Mouse (Mus musculus): ENCODE measurements around the gene Ntn4. TPM values are rescaled to one million over a fixed set of nuclear protein-coding genes. Genes with fewer than 3 reads are reported as not detected.

Ntn4 gene
- polyA plus RNA-seq, 1 experiment from 2014 or later = 1.6 TPM

- no peak for ATAC-seq
Measured at GRCm38 (mm10) chr10:93686579-93686978, 46.1 kb downstream of the Ntn4 start.

GRCm38 (mm10) chr10:93687781-93688180 is 47.3 kb downstream of the Ntn4 start:
- H3K4me2 ChIP-seq (ENCODE audit: low read length) = no peak overlapping the region
- no peak overlapping the region for H3K27ac ChIP-seq (ENCODE audit: low read length)
- H3K36me3 ChIP-seq (ENCODE audit: control insufficient read depth, insufficient read depth) = no peaks in the 10 kb centered on the region
- no peak overlapping the region for H3K9ac ChIP-seq (replicated peaks; ENCODE audit: low read depth, low read length)
- no peaks in the 10 kb centered on the region for H3K9me3 ChIP-seq (ENCODE audit: control insufficient read depth, low read length)
- WGBS = 88% methylated on average over 3 of the region's 3 CpGs
- ATAC-seq = no peak
- H3K4me3 ChIP-seq (replicated peaks; ENCODE audit: low read length) = no peak overlapping the region
- peaks cover 3% of the 10 kb centered on the region; the same call in 1 of the 2 replicates for H3K4me1 ChIP-seq (replicated peaks; ENCODE audit: control insufficient read depth, insufficient read depth, low read length)
- no peaks in the 10 kb centered on the region for H3K27me3 ChIP-seq (replicated peaks; ENCODE audit: control insufficient read depth, insufficient read depth, low read length)

More at GRCm38 (mm10) chr10:93686579-93686978, 46.1 kb downstream of the Ntn4 start:
- H3K4me2 ChIP-seq (ENCODE audit: low read length) = no peak overlapping the region
- no peak overlapping the region for H3K27ac ChIP-seq (ENCODE audit: low read length)
- H3K4me1 ChIP-seq (replicated peaks; ENCODE audit: control insufficient read depth, insufficient read depth, low read length) = peaks cover 3% of the 10 kb centered on the region; the same call in 1 of the 2 replicates
- H3K9ac ChIP-seq (replicated peaks; ENCODE audit: low read depth, low read length) = no peak overlapping the region
- no peaks in the 10 kb centered on the region for H3K9me3 ChIP-seq (ENCODE audit: control insufficient read depth, low read length)
- WGBS = 97% methylated on average over 6 of the region's 6 CpGs
- no peak overlapping the region for H3K4me3 ChIP-seq (replicated peaks; ENCODE audit: low read length)
- no peaks in the 10 kb centered on the region for H3K27me3 ChIP-seq (replicated peaks; ENCODE audit: control insufficient read depth, insufficient read depth, low read length)
- no peaks in the 10 kb centered on the region for H3K36me3 ChIP-seq (ENCODE audit: control insufficient read depth, insufficient read depth)

DNA sequence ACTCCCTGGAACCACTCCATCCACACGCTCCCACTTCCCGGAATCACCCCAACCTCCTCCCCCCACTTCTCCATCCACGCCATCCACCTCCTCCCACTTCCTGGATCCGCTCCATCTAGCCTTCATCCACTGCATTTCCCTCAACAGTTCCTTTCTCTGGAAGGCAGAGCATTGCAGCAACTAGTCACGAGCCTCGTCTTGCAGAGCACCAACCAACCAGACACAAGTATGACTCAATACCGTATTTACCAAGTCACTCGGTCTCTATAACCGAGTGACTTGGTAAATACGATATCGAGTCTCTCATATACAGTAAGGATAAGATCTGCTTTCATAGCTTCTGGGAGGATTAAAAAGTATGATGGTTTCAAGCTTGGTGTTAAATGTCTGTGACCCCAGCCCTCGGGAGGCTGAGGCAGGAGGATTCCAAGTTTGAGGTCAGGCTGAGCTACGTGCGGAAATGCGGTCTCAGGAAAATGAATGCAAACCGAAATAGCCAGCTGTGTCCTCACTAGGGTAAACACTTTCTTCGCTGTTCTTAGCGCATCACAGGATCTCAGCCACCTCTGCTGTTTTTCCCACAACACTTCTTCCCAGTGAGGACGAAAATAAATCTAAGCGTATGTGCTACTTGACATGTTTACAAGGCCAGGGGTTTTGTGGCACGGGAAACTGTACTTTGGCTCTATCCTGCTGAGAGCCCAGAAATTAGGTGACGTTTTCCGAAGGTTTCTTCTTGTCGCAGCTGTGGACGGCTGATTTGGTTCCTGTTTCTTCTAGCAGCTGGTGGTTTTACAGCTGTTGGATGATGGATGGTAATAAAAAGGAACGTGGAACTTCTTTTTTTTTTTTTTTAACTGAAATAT is 48.1 kb downstream of the Ntn4 start:
- H3K4me1 ChIP-seq (replicated peaks; ENCODE audit: control insufficient read depth, insufficient read depth, low read length) = peaks cover 3% of the 10 kb centered on the region; the same call in 1 of the 2 replicates
- no peak for ATAC-seq
- no peak overlapping the region for H3K27ac ChIP-seq (ENCODE audit: low read length)
- H3K4me3 ChIP-seq (replicated peaks; ENCODE audit: low read length) = no peak overlapping the region
- WGBS = 90% methylated on average over 26 of the region's 26 CpGs
- no peaks in the 10 kb centered on the region for H3K9me3 ChIP-seq (ENCODE audit: control insufficient read depth, low read length)
- no peak overlapping the region for H3K4me2 ChIP-seq (ENCODE audit: low read length)
- no peak overlapping the region for H3K9ac ChIP-seq (replicated peaks; ENCODE audit: low read depth, low read length)
- H3K36me3 ChIP-seq (ENCODE audit: control insufficient read depth, insufficient read depth) = no peaks in the 10 kb centered on the region
- no peaks in the 10 kb centered on the region for H3K27me3 ChIP-seq (replicated peaks; ENCODE audit: control insufficient read depth, insufficient read depth, low read length)

DNA sequence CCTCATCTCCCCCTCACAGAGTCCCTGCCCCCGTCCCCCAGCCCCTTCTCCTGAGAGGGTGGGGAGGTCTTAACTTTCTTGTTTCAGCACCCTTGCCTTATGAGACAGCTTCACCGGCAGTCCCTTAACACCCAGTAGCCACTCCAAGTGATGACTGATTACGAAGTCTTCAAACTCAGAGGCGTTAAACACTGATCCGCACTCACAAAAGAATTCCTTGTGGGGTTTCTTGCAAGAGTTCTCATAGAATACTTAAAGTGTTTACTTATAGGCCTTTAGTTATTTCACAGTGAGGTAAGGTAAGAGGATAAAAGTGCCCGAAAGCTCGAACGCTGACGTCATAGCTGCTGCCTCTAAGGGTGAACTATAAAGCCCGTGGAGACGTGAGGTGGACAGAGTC is 50.9 kb downstream of the Ntn4 start:
- Histone ChIP-seq H3K4me1 (replicated peaks; ENCODE audit: control insufficient read depth, insufficient read depth, low read length) (peaks cover 8% of the 10 kb centered on the region), H3K9me3 (ENCODE audit: control insufficient read depth, low read length) (no peaks in the 10 kb centered on the region), H3K36me3 (ENCODE audit: control insufficient read depth, insufficient read depth) (no peaks in the 10 kb centered on the region), H3K4me3 (replicated peaks; ENCODE audit: low read length) (no peak overlapping the region), H3K27ac (ENCODE audit: low read length) (no peak overlapping the region), H3K4me2 (ENCODE audit: low read length) (no peak overlapping the region; the same call in 1 of the 2 replicates), H3K27me3 (replicated peaks; ENCODE audit: control insufficient read depth, insufficient read depth, low read length) (no peaks in the 10 kb centered on the region), H3K9ac (replicated peaks; ENCODE audit: low read depth, low read length) (no peak overlapping the region)
- WGBS = 34% methylated on average over 11 of the region's 11 CpGs
- no peak for ATAC-seq

DNA sequence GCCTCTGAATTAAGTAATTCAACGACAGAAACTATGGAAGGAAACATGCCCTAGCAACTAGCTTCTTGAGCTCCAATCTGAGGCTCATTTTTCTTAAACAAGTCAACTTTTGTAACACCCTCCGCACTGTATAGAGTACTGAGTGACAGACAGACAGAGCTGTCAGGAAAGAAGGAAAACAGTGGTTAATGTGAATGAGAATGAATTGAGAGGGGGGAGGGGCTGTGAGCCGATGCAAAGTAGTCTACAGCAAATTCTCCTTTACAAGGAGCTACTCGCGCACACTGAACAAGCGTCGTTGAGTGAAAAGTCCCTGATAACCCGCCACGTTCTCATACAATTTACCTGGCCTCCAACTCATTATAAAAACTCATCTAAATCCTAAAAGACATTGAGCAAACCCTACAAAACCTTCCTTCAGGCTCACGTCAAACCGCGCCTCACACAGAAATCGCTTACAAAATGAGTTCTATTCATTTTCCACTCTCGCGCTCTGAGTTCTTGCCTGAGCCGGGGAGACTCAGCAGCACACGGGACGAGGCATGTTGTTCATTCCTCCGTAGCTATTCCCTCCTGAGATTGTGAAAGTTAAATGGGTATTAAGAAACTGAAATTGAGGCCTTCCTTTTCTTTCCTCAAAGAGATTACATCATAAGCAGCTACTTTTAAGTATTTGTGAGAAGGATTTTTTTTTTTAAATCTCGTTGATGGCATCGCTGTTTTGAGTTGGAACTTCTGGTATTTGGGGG is 54.7 kb downstream of the Ntn4 start:
- no peaks in the 10 kb centered on the region for H3K36me3 ChIP-seq (ENCODE audit: control insufficient read depth, insufficient read depth)
- 25% methylated on average over 21 of the region's 21 CpGs for WGBS
- H3K4me2 ChIP-seq (ENCODE audit: low read length) = peak overlapping the region; percentile 47
- H3K9me3 ChIP-seq (ENCODE audit: control insufficient read depth, low read length) = no peaks in the 10 kb centered on the region
- peaks cover 15% of the 10 kb centered on the region for H3K4me1 ChIP-seq (replicated peaks; ENCODE audit: control insufficient read depth, insufficient read depth, low read length)
- peak overlapping the region; percentile 6 for H3K4me3 ChIP-seq (replicated peaks; ENCODE audit: low read length)
- H3K9ac ChIP-seq (replicated peaks; ENCODE audit: low read depth, low read length) = no peak overlapping the region
- ATAC-seq = peak; percentile 90
- H3K27me3 ChIP-seq (replicated peaks; ENCODE audit: control insufficient read depth, insufficient read depth, low read length) = no peaks in the 10 kb centered on the region
- peak overlapping the region; percentile 1; the same call in 1 of the 2 replicates for H3K27ac ChIP-seq (ENCODE audit: low read length)

DNA sequence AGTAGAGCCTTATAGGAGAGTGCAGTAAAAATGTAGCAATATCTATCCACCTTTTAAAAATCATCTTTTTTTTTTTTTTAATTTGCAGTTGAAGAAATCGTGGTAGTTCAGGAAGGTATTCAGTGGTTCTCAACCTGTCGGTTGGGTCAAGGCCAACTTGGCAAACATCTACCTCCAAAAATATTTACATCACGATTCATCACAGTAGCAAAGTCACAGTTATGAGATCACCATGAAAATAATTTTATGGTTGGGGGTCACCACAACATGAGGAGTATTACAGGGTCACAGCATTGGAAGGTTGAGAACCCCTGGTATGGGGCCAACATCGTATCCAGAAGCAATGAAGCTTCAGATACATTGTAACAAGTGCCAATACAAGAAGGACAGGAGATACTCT is 55.5 kb downstream of the Ntn4 start:
- Histone ChIP-seq H3K4me1 (replicated peaks; ENCODE audit: control insufficient read depth, insufficient read depth, low read length) (peaks cover 22% of the 10 kb centered on the region), H3K27me3 (replicated peaks; ENCODE audit: control insufficient read depth, insufficient read depth, low read length) (no peaks in the 10 kb centered on the region), H3K9me3 (ENCODE audit: control insufficient read depth, low read length) (no peaks in the 10 kb centered on the region), H3K36me3 (ENCODE audit: control insufficient read depth, insufficient read depth) (no peaks in the 10 kb centered on the region), H3K4me3 (replicated peaks; ENCODE audit: low read length) (no peak overlapping the region), H3K9ac (replicated peaks; ENCODE audit: low read depth, low read length) (no peak overlapping the region), H3K4me2 (ENCODE audit: low read length) (no peak overlapping the region), H3K27ac (ENCODE audit: low read length) (no peak overlapping the region)
- ATAC-seq = no peak
- WGBS = 79% methylated on average over 4 of the region's 4 CpGs

DNA sequence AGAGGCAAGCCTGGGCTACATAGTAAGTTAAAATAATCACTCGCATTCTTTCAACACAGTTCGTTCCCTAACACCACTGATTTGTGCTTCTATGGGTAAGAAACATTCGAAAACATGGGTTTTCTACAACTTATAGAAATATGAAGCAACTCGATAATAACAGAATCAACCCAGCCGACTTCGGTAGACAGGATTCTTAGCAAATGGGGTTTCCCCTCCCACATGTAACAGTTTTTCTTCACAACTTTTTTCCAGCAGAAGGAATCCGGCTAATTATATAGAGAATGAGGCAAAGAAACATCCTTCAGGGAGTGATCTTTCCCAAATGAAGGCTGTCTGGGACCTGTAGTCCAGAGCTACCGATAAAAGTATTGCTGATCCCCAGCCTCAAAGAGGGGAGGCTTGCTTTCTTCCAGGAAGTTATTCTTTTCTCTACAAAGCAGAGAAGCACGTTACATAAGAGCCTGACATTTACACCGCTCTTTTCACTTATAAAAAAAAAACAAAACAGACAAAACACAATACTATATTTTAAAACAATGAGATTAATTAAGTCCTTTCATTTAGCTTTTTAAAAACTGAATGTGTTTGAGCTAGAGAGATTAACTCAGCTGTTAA is 57.5 kb downstream of the Ntn4 start:
- Histone ChIP-seq H3K27me3 (replicated peaks; ENCODE audit: control insufficient read depth, insufficient read depth, low read length) (no peaks in the 10 kb centered on the region), H3K9ac (replicated peaks; ENCODE audit: low read depth, low read length) (no peak overlapping the region), H3K36me3 (ENCODE audit: control insufficient read depth, insufficient read depth) (no peaks in the 10 kb centered on the region), H3K27ac (ENCODE audit: low read length) (no peak overlapping the region), H3K9me3 (ENCODE audit: control insufficient read depth, low read length) (no peaks in the 10 kb centered on the region), H3K4me2 (ENCODE audit: low read length) (no peak overlapping the region), H3K4me3 (replicated peaks; ENCODE audit: low read length) (no peak overlapping the region), H3K4me1 (replicated peaks; ENCODE audit: control insufficient read depth, insufficient read depth, low read length) (peaks cover 22% of the 10 kb centered on the region)
- WGBS = 74% methylated on average over 10 of the region's 10 CpGs
- ATAC-seq = no peak

DNA sequence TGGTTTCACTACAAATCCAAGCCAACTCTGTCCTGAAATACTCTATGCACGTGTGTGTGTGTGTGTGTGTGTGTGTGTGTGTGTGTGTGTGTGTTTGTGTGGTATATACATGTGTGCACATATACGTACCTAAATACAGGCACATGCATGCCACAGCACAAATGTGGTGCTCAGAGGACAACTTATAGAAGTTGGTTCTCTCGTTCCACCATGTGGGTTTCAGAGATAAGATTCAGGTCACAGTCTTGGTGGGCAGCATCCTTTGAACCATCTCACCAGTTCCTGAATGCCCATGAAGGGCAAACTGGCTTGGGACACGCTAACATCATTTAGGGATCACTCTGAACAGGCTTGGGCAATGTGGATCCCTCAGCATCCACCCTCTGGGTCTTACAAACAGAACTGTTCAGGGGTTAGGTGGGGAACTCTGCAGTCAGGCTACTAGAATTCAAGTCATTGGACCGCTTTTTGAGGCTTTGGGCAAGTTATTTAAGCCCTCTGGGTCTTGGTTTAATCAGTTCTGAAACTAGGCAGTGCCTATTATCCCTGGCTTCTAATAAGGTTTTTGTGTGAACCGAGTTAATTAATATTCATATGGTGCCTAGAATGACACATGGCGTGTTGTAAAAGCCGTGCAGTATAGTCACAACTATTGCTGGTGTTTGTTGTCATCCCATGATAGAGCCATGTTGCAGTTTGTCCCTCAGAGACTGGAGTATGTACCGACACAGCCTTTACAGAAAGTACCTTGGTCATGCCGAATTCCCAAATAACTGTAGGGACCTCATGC is 59.4 kb downstream of the Ntn4 start:
- Histone ChIP-seq H3K4me3 (replicated peaks; ENCODE audit: low read length) (peak overlapping the region; percentile 36), H3K36me3 (ENCODE audit: control insufficient read depth, insufficient read depth) (no peaks in the 10 kb centered on the region), H3K9ac (replicated peaks; ENCODE audit: low read depth, low read length) (no peak overlapping the region), H3K9me3 (ENCODE audit: control insufficient read depth, low read length) (no peaks in the 10 kb centered on the region), H3K4me1 (replicated peaks; ENCODE audit: control insufficient read depth, insufficient read depth, low read length) (peaks cover 21% of the 10 kb centered on the region), H3K27me3 (replicated peaks; ENCODE audit: control insufficient read depth, insufficient read depth, low read length) (no peaks in the 10 kb centered on the region), H3K27ac (ENCODE audit: low read length) (peak overlapping the region; percentile 70), H3K4me2 (ENCODE audit: low read length) (peak overlapping the region; percentile 59)
- WGBS = 42% methylated on average over 10 of the region's 10 CpGs
- peak; percentile 83 for ATAC-seq

Data from forebrain, embryonic 16.5 days (tissue).